Mouse (Mus musculus): ENCODE data around the gene Pde6g. TPM values are rescaled to one million over a fixed set of nuclear protein-coding genes. Genes with fewer than 3 reads are reported as not detected.
A peak's percentile ranks its signal among the peaks of the same experiment; 100 is the strongest.

Pde6g gene
- polyA plus RNA-seq, 1 experiment from 2014 or later: 0.26 TPM

- 90% methylated on average over 4 of the region's 4 CpGs for WGBS
- peaks cover 18% of the 10 kb centered on the region for H3K4me1 ChIP-seq
- no peak overlapping the region for H3K4me2 ChIP-seq
- H3K9me3 ChIP-seq: no peaks in the 10 kb centered on the region
- H3K36me3 ChIP-seq: peaks cover 29% of the 10 kb centered on the region
- ATAC-seq (ENCODE audit: insufficient read depth, low FRiP score, low read depth): no peak
- no peak overlapping the region for H3K4me3 ChIP-seq (replicated peaks)
- H3K27me3 ChIP-seq (replicated peaks): no peaks in the 10 kb centered on the region
- no peak overlapping the region for H3K9ac ChIP-seq
- H3K27ac ChIP-seq: no peak overlapping the region
Observed at GRCm38 (mm10) chr11:120465521-120465920, 12.2 kb upstream of the Pde6g start.

DNA sequence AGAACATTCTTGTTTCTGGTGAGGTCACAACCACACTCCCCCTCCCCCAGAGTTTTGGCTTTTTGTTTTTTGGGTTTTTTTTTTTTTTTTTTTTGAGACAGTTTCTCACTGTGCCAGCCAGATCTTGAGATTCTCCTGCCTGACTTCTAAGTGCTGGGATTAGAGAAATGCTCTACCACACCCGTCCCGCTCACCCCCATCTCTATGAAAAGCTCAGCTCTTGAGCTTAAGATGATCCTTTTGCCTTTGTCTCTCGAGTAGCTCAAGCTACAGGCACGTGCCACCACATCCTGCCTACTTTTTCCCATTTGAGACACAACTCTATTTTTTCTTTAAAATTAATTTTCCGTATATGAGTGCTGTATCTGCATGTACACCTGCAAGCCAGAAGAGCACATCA lies 11.1 kb upstream of the Pde6g start:
- ATAC-seq (ENCODE audit: insufficient read depth, low FRiP score, low read depth): no peak
- H3K4me3 ChIP-seq (replicated peaks): no peak overlapping the region
- H3K9me3 ChIP-seq: no peaks in the 10 kb centered on the region
- H3K36me3 ChIP-seq: peaks cover 25% of the 10 kb centered on the region
- WGBS: 89% methylated on average over 5 of the region's 5 CpGs
- no peak overlapping the region for H3K4me2 ChIP-seq
- H3K27me3 ChIP-seq (replicated peaks): no peaks in the 10 kb centered on the region
- H3K27ac ChIP-seq: no peak overlapping the region
- peaks cover 20% of the 10 kb centered on the region for H3K4me1 ChIP-seq
- no peak overlapping the region for H3K9ac ChIP-seq

- no peak for ATAC-seq (ENCODE audit: insufficient read depth, low FRiP score, low read depth)
- H3K27me3 ChIP-seq (replicated peaks): no peaks in the 10 kb centered on the region
- no peak overlapping the region for H3K4me2 ChIP-seq
- no peak overlapping the region for H3K27ac ChIP-seq
- no peaks in the 10 kb centered on the region for H3K9me3 ChIP-seq
- peaks cover 25% of the 10 kb centered on the region for H3K36me3 ChIP-seq
- no peak overlapping the region for H3K9ac ChIP-seq
- H3K4me1 ChIP-seq: peaks cover 24% of the 10 kb centered on the region
- WGBS: 91% methylated on average over 2 of the region's 2 CpGs
- no peak overlapping the region for H3K4me3 ChIP-seq (replicated peaks)
Observed at GRCm38 (mm10) chr11:120463536-120463935, 10.2 kb upstream of the Pde6g start.

- H3K4me1 ChIP-seq: peaks cover 15% of the 10 kb centered on the region
- H3K4me3 ChIP-seq (replicated peaks): peak overlapping the region; percentile 80
- peak overlapping the region; percentile 89 for H3K4me2 ChIP-seq
- H3K36me3 ChIP-seq: peaks cover 29% of the 10 kb centered on the region
- H3K9ac ChIP-seq: peak overlapping the region; percentile 96; the same call in 1 of the 2 replicates
- WGBS: 59% methylated on average over 6 of the region's 6 CpGs
- no peaks in the 10 kb centered on the region for H3K27me3 ChIP-seq (replicated peaks)
- H3K9me3 ChIP-seq: no peaks in the 10 kb centered on the region
- H3K27ac ChIP-seq: 0 out of 2 replicates have a peak overlapping the region, but pooled peaks have one; percentile 83
- no peak for ATAC-seq (ENCODE audit: insufficient read depth, low FRiP score, low read depth)
Observed at GRCm38 (mm10) chr11:120458847-120459597, 5.7 kb upstream of the Pde6g start.

- 4% methylated on average over 62 of the region's 62 CpGs for WGBS
Observed at GRCm38 (mm10) chr11:120457772-120458751, 4.8 kb upstream of the Pde6g start, which contains the start of the genes Oxld1 and Ccdc137. Gene Oxld1 (minus strand): TSS chr11:120458068. Gene Ccdc137 (plus strand): TSS chr11:120458115.

GRCm38 (mm10) chr11:120457370-120457769 lies 4.1 kb upstream of the Pde6g start:
- 19% methylated on average over 14 of the region's 14 CpGs for WGBS
- H3K4me1 ChIP-seq: peaks cover 15% of the 10 kb centered on the region

More at GRCm38 (mm10) chr11:120457772-120458751, 4.8 kb upstream of the Pde6g start, which contains the start of the genes Oxld1 and Ccdc137:
- peak within 1 kb of the TSS; percentile 96 for H3K9ac ChIP-seq
- H3K27me3 ChIP-seq (replicated peaks): no peaks in the 10 kb centered on the region
- no peaks in the 10 kb centered on the region for H3K9me3 ChIP-seq
- peaks cover 29% of the 10 kb centered on the region for H3K36me3 ChIP-seq
- H3K4me1 ChIP-seq: peaks cover 15% of the 10 kb centered on the region
- peak within 1 kb of the TSS; percentile 80 for H3K4me3 ChIP-seq (replicated peaks)
- ATAC-seq (ENCODE audit: insufficient read depth, low FRiP score, low read depth): peak; percentile 92
- peak within 1 kb of the TSS; percentile 83 for H3K27ac ChIP-seq
- peak within 1 kb of the TSS; percentile 89 for H3K4me2 ChIP-seq

DNA sequence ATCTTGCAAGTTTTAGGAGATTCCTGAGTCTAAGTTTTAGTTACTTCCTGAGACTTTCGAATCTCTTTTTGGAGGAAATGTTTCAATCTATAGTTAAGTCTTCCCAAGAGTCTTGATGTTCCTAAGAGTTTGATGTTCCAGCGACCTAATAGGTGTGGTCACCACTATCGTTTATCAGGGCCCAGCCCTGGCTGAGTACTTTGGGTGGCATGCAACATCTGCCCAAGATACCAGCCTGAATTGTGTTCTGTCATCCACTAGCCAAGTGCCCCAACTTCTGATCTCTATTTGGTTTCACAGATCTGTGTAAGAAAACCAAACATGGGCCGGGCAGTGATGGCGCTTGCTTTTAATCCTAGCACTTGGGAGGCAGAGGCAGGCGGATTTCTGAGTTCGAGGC lies 2.1 kb upstream of the Pde6g start:
- no peak for ATAC-seq (ENCODE audit: insufficient read depth, low FRiP score, low read depth)
- Histone ChIP-seq H3K27me3 (replicated peaks) (no peaks in the 10 kb centered on the region), H3K4me3 (replicated peaks) (no peak overlapping the region), H3K9me3 (no peaks in the 10 kb centered on the region), H3K4me2 (no peak overlapping the region), H3K36me3 (peaks cover 8% of the 10 kb centered on the region; the same call in 1 of the 2 replicates), H3K27ac (no peak overlapping the region), H3K9ac (no peak overlapping the region), H3K4me1 (peaks cover 15% of the 10 kb centered on the region)
- WGBS: 89% methylated on average over 7 of the region's 7 CpGs

More at GRCm38 (mm10) chr11:120457370-120457769, 4.1 kb upstream of the Pde6g start:
- H3K9me3 ChIP-seq: no peaks in the 10 kb centered on the region
- H3K9ac ChIP-seq: peak overlapping the region; percentile 96
- peak overlapping the region; percentile 89 for H3K4me2 ChIP-seq
- no peak for ATAC-seq (ENCODE audit: insufficient read depth, low FRiP score, low read depth)
- H3K27ac ChIP-seq: peak overlapping the region; percentile 83
- H3K27me3 ChIP-seq (replicated peaks): no peaks in the 10 kb centered on the region
- H3K36me3 ChIP-seq: peaks cover 26% of the 10 kb centered on the region
- peak overlapping the region; percentile 80 for H3K4me3 ChIP-seq (replicated peaks)

DNA sequence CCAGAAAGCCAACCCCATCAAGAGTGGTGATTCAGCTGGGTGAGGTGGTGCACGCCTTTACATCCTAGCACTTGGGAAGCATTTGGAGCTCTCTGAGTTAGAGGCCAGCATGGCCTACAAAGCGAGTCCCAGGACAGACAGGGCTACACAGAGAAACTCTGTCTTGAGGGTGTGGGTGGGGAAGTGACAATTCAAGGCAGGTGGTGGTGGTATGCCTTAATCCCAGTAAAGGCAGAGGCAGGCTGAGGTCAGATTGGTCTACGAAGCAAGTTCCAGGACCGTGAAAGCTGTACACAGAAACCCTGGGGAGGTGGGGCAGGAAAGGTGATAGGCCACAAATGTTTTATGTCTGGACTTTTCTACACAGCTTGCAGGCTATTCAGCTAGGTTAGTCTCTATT lies 1.7 kb upstream of the Pde6g start:
- Histone ChIP-seq H3K4me3 (replicated peaks) (no peak overlapping the region), H3K9ac (no peak overlapping the region), H3K27me3 (replicated peaks) (no peaks in the 10 kb centered on the region), H3K9me3 (no peaks in the 10 kb centered on the region), H3K27ac (no peak overlapping the region), H3K4me2 (no peak overlapping the region), H3K4me1 (peaks cover 15% of the 10 kb centered on the region), H3K36me3 (peaks cover 5% of the 10 kb centered on the region; the same call in 1 of the 2 replicates)
- ATAC-seq (ENCODE audit: insufficient read depth, low FRiP score, low read depth): no peak
- 94% methylated on average over 4 of the region's 4 CpGs for WGBS

GRCm38 (mm10) chr11:120452246-120452645 lies 1.1 kb downstream of the Pde6g start:
- Histone ChIP-seq H3K27ac (no peak overlapping the region), H3K4me2 (no peak overlapping the region), H3K9ac (no peak overlapping the region), H3K4me1 (peaks cover 4% of the 10 kb centered on the region; the same call in 1 of the 2 replicates), H3K27me3 (replicated peaks) (no peaks in the 10 kb centered on the region), H3K4me3 (replicated peaks) (no peak overlapping the region), H3K9me3 (no peaks in the 10 kb centered on the region), H3K36me3 (0 out of 2 replicates have a peak, but pooled peaks cover 3% of the 10 kb centered on the region)
- ATAC-seq (ENCODE audit: insufficient read depth, low FRiP score, low read depth): no peak
- WGBS: 66% methylated on average over 3 of the region's 3 CpGs

DNA sequence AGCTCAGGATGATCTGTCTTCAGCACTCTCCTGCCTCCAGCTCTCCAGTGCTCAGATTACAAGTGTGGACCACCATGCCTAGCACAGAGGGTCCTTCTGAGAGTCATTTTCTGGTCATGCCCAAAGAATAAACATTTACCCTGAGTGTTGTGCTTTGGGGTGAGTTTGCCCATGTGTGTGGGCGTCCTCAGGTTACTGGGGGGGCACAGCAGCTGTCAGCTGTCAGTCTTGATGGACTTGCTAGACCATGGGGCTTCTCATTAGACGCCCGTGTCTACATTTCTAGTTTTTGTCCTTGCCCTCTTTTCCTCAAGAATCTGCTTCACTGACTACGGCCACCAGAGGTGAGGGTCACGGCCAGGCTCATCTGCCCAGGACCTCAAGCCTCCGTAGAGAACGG lies 6.1 kb downstream of the Pde6g start:
- no peaks in the 10 kb centered on the region for H3K27me3 ChIP-seq (replicated peaks)
- H3K4me2 ChIP-seq: no peak overlapping the region
- H3K27ac ChIP-seq: no peak overlapping the region
- no peak overlapping the region for H3K4me3 ChIP-seq (replicated peaks)
- H3K36me3 ChIP-seq: no peaks in the 10 kb centered on the region
- H3K9me3 ChIP-seq: no peaks in the 10 kb centered on the region
- ATAC-seq (ENCODE audit: insufficient read depth, low FRiP score, low read depth): no peak
- WGBS: 75% methylated on average over 7 of the region's 7 CpGs
- no peaks in the 10 kb centered on the region for H3K4me1 ChIP-seq
- H3K9ac ChIP-seq: no peak overlapping the region

- Histone ChIP-seq H3K27me3 (replicated peaks) (no peaks in the 10 kb centered on the region), H3K27ac (no peak overlapping the region), H3K9ac (no peak overlapping the region), H3K36me3 (no peaks in the 10 kb centered on the region), H3K9me3 (no peaks in the 10 kb centered on the region), H3K4me3 (replicated peaks) (no peak overlapping the region), H3K4me2 (no peak overlapping the region), H3K4me1 (no peaks in the 10 kb centered on the region)
- 54% methylated on average over 3 of the region's 3 CpGs for WGBS
- ATAC-seq (ENCODE audit: insufficient read depth, low FRiP score, low read depth): no peak
Observed at GRCm38 (mm10) chr11:120445475-120445874, 7.8 kb downstream of the Pde6g start.

Data from stomach, embryonic 15.5 days (tissue).